ENCODE assay signal across 8 mouse cellular contexts in the genomic region with DNA sequence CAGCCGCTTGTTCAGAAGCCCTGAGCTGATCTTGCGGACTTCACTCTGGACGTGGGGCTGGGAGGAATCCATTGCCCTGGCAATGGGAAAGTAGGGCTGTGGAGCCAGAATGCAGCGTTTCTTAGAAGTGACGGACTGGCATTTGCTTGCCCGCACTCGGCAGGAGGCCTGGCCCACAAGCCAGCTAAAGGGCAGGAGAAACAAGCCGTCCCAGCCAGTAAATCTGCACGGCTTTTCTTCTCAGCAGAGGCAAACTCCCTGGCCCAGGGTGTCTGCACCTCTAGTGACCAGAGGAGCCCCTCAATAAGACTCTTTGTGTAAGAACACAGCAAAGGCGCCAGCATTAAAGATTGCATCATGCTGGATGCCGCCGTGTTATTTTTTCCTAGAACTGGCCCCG. TPM values are rescaled to one million over a fixed set of nuclear protein-coding genes. Genes with fewer than 3 reads are reported as not detected.
DNase-seq lines count a peak whose midpoint lies in the region; ATAC-seq lines count a peak whose summit lies in the region.

No protein-coding gene starts in this region.

- peak overlapping the region; percentile 40; the same call in 1 of the 2 replicates for H3K27ac ChIP-seq in hindbrain, embryonic 14.5 days
- H3K27ac ChIP-seq in stomach, embryonic 15.5 days: peak overlapping the region; percentile 13; the same call in 1 of the 2 replicates

- H3K4me3 ChIP-seq in hindbrain, embryonic 14.5 days (replicated peaks; ENCODE audit: low read length): no peak overlapping the region
- H3K4me3 ChIP-seq in stomach, embryonic 15.5 days (replicated peaks): no peak overlapping the region

- peaks cover 18% of the 10 kb centered on the region for H3K4me1 ChIP-seq in hindbrain, embryonic 14.5 days (replicated peaks; ENCODE audit: control insufficient read depth, insufficient read depth, low read length)
- H3K4me1 ChIP-seq in stomach, embryonic 15.5 days: peaks cover 18% of the 10 kb centered on the region; the same call in 1 of the 2 replicates

- intact Hi-C loops in gastrocnemius, postnatal 14 days (cut with DNase I; ENCODE audit: low total_unique reads): loop anchor here (10.0 kb wide), 1 partner anchor 90 kb away; the partner anchor contains the start of gene Cdk17
- intact Hi-C loops in gastrocnemius, postnatal 36 days (cut with DNase I): no loop called here

- no peaks in the 10 kb centered on the region for H3K36me3 ChIP-seq in hindbrain, embryonic 14.5 days (replicated peaks; ENCODE audit: control insufficient read depth, insufficient read depth)
- no peaks in the 10 kb centered on the region for H3K36me3 ChIP-seq in stomach, embryonic 15.5 days

- 19% methylated on average over 13 of the region's 13 CpGs for WGBS in hindbrain, embryonic 14.5 days
- 55% methylated on average over 13 of the region's 13 CpGs for WGBS in stomach, embryonic 15.5 days

- 0 out of 2 replicates have a peak overlapping the region, but pooled peaks have one; percentile 5 for H3K4me2 ChIP-seq in hindbrain, embryonic 14.5 days (replicated peaks)
- H3K4me2 ChIP-seq in stomach, embryonic 15.5 days: no peak overlapping the region

- peak; percentile 63; the same call in 1 of the 2 replicates for ATAC-seq in hindbrain, embryonic 14.5 days (ENCODE audit: low FRiP score)
- ATAC-seq in stomach, embryonic 15.5 days (ENCODE audit: insufficient read depth, low FRiP score, low read depth): no peak

- DNase-seq in gastrocnemius, postnatal 14 days: peak; percentile 37
- DNase-seq in gastrocnemius, postnatal 36 days: no peak
- DNase-seq in right cerebral cortex, postnatal 10 days (ENCODE audit: low spot score in 2 of 2): peak; percentile 78 to 82
- no peak for DNase-seq in right cerebral cortex, postnatal 36 days (ENCODE audit: low spot score in 2 of 2)
- DNase-seq in hindbrain, embryonic 14.5 days (ENCODE audit: low spot score): peak; percentile 56
- no peak for DNase-seq in thymus, postnatal 25 days
- DNase-seq in testis, postnatal 14 days (ENCODE audit: low spot score): no peak

- peak overlapping the region; percentile 18; the same call in 1 of the 2 replicates for H3K9ac ChIP-seq in hindbrain, embryonic 14.5 days
- H3K9ac ChIP-seq in stomach, embryonic 15.5 days: no peak overlapping the region

- H3K9me3 ChIP-seq in hindbrain, embryonic 14.5 days (ENCODE audit: control insufficient read depth, low read length): no peaks in the 10 kb centered on the region
- H3K9me3 ChIP-seq in stomach, embryonic 15.5 days: no peaks in the 10 kb centered on the region

- H3K27me3 ChIP-seq in hindbrain, embryonic 14.5 days (ENCODE audit: control insufficient read depth, insufficient read depth, low read length): no peaks in the 10 kb centered on the region
- H3K27me3 ChIP-seq in stomach, embryonic 15.5 days (replicated peaks): no peaks in the 10 kb centered on the region

RNA-seq across cellular contexts. Expression of gene Elk3, which starts 55.6 kb away (rescaled TPM):
- total RNA-seq in gastrocnemius, postnatal 14 days (2021): 10 to 100 TPM; 31.7 to 32.9 TPM
- 10 to 100 TPM; 11.6 to 14.2 TPM for total RNA-seq in gastrocnemius, postnatal 36 days (2021)
- 7.9 and 11.3 TPM in 2 replicates for polyA plus RNA-seq in hindbrain, embryonic 14.5 days (2014; fragmentation: Nextera tagmentation; extraction: Ambion mirVana)
- 24.1 and 26.8 TPM in 2 replicates for polyA plus RNA-seq in stomach, embryonic 15.5 days (2015; fragmentation: Nextera tagmentation; extraction: Ambion mirVana)

Comparison
In these comparisons a context has a peak if more than half of its experiments do, and no peak if none do; other contexts are left out.
1. DNase-seq: peak in gastrocnemius, postnatal 14 days (single experiment), right cerebral cortex, postnatal 10 days (2 of 2) and hindbrain, embryonic 14.5 days (single experiment); none in gastrocnemius, postnatal 36 days (0 of 2), right cerebral cortex, postnatal 36 days (0 of 2), thymus, postnatal 25 days (single experiment) and testis, postnatal 14 days (single experiment).